Mouse (Mus musculus): Measurements from ENCODE around the gene Scnm1. TPM values are rescaled to one million over a fixed set of nuclear protein-coding genes. Genes with fewer than 3 reads are reported as not detected.
A peak's percentile ranks its signal among the peaks of the same experiment; 100 is the strongest.
"Not testable (repeated sequence)": the region's sequence is repeated elsewhere in the genome, so short reads cannot be mapped to it uniquely, and the experiment has no call there.

Scnm1 gene
- polyA plus RNA-seq, 1 experiment from 2014 or later: 88.6 TPM

- Histone ChIP-seq H3K36me3 (peaks cover 12% of the 10 kb centered on the region; the same call in 1 of the 2 replicates), H3K27me3 (no peaks in the 10 kb centered on the region), H3K9ac (no peak within 1 kb of the TSS), H3K4me1 (replicated peaks) (no peaks in the 10 kb centered on the region), H3K4me2 (no peak within 1 kb of the TSS), H3K9me3 (no peaks in the 10 kb centered on the region), H3K4me3 (no peak within 1 kb of the TSS), H3K27ac (replicated peaks) (no peak within 1 kb of the TSS)
- ATAC-seq (ENCODE audit: low FRiP score, low read depth): peak; percentile 31; the same call in 1 of the 2 replicates
- 83% methylated on average over 10 of the region's 10 CpGs for WGBS
Measured at GRCm38 (mm10) chr3:95141952-95142616, 8.3 kb upstream of the Scnm1 start, which contains the start of gene Tnfaip8l2. Tnfaip8l2 (minus strand) TSS chr3:95142360.

DNA sequence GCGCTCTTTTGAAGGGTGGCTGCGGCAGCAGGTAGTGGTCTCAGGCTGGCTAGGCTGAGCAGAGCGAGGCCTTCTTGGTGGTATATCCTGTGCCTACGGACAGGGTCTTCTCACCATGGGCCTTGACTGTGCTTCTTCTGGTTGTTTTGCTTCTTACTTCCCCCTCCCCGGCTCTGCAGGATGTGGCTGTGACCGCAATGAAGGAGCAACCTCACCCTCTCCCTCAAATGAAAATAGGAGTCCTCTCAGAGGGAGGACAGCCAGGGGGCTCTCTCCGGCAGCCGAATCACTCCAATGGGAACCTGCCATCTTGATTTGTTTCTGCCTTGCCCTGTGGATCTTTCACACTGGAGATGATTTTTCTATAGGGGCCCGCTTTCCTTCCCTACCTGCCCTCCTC is 7.7 kb upstream of the Scnm1 start:
- WGBS: 93% methylated on average over 9 of the region's 9 CpGs
- H3K4me1 ChIP-seq (replicated peaks): no peaks in the 10 kb centered on the region; the same call in 1 of the 2 replicates
- no peak for ATAC-seq (ENCODE audit: low FRiP score, low read depth)
- H3K9me3 ChIP-seq: no peaks in the 10 kb centered on the region
- no peak overlapping the region for H3K4me2 ChIP-seq
- H3K9ac ChIP-seq: no peak overlapping the region
- no peaks in the 10 kb centered on the region for H3K27me3 ChIP-seq
- no peak overlapping the region for H3K4me3 ChIP-seq
- H3K27ac ChIP-seq (replicated peaks): no peak overlapping the region
- peaks cover 12% of the 10 kb centered on the region; the same call in 1 of the 2 replicates for H3K36me3 ChIP-seq

- no peak overlapping the region for H3K4me3 ChIP-seq
- ATAC-seq (ENCODE audit: low FRiP score, low read depth): no peak
- peaks cover 6% of the 10 kb centered on the region for H3K4me1 ChIP-seq (replicated peaks)
- no peaks in the 10 kb centered on the region for H3K27me3 ChIP-seq
- 92% methylated on average over 6 of the region's 6 CpGs for WGBS
- peaks cover 12% of the 10 kb centered on the region; the same call in 1 of the 2 replicates for H3K36me3 ChIP-seq
- H3K4me2 ChIP-seq: no peak overlapping the region
- H3K27ac ChIP-seq (replicated peaks): no peak overlapping the region
- H3K9me3 ChIP-seq: no peaks in the 10 kb centered on the region
- H3K9ac ChIP-seq: no peak overlapping the region
Measured at GRCm38 (mm10) chr3:95140795-95141194, 7.0 kb upstream of the Scnm1 start.

GRCm38 (mm10) chr3:95140289-95140595 is 6.4 kb upstream of the Scnm1 start:
- WGBS: 59% methylated on average over 18 of the region's 18 CpGs
- no peaks in the 10 kb centered on the region for H3K27me3 ChIP-seq
- H3K9me3 ChIP-seq: no peaks in the 10 kb centered on the region
- no peak for ATAC-seq (ENCODE audit: low FRiP score, low read depth)
- H3K4me3 ChIP-seq: no peak overlapping the region
- H3K27ac ChIP-seq (replicated peaks): no peak overlapping the region
- H3K4me2 ChIP-seq: no peak overlapping the region
- H3K4me1 ChIP-seq (replicated peaks): peaks cover 12% of the 10 kb centered on the region
- no peak overlapping the region for H3K9ac ChIP-seq
- H3K36me3 ChIP-seq: peaks cover 12% of the 10 kb centered on the region; the same call in 1 of the 2 replicates

- Histone ChIP-seq H3K27me3 (no peaks in the 10 kb centered on the region), H3K9ac (no peak overlapping the region), H3K4me2 (no peak overlapping the region), H3K4me1 (replicated peaks) (peaks cover 16% of the 10 kb centered on the region), H3K4me3 (no peak overlapping the region), H3K9me3 (no peaks in the 10 kb centered on the region), H3K27ac (replicated peaks) (no peak overlapping the region), H3K36me3 (peaks cover 12% of the 10 kb centered on the region; the same call in 1 of the 2 replicates)
- 70% methylated on average over 25 of the region's 25 CpGs for WGBS
- no peak for ATAC-seq (ENCODE audit: low FRiP score, low read depth)
Measured at GRCm38 (mm10) chr3:95139586-95140288, 5.9 kb upstream of the Scnm1 start.

DNA sequence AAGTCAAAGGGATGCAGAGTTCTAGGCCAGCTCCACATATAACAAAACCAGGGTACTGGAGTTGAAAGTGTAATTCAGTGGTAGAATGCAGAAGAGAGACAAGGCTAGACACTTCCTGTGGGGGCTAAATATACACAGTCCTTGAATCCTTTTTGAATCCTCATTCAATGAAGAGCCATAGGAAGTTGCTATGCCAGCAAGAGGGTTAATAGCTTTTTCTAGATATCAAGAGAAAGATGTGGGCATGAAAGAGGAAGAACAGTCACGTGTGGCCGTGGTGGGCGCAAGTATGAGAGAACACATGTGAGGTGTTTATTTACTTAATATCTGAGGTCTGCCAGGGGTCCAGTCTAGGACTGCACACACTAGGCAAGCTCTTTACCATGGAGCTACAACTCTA is 2.5 kb upstream of the Scnm1 start:
- H3K4me2 ChIP-seq: no peak overlapping the region
- no peak for ATAC-seq (ENCODE audit: low FRiP score, low read depth)
- H3K9ac ChIP-seq: no peak overlapping the region
- H3K36me3 ChIP-seq: peaks cover 12% of the 10 kb centered on the region; the same call in 1 of the 2 replicates
- no peaks in the 10 kb centered on the region for H3K9me3 ChIP-seq
- 96% methylated on average over 3 of the region's 3 CpGs for WGBS
- H3K4me3 ChIP-seq: no peak overlapping the region
- H3K27ac ChIP-seq (replicated peaks): no peak overlapping the region
- H3K27me3 ChIP-seq: no peaks in the 10 kb centered on the region
- peaks cover 23% of the 10 kb centered on the region for H3K4me1 ChIP-seq (replicated peaks)

- no peak for ATAC-seq (ENCODE audit: low FRiP score, low read depth)
- H3K4me1 ChIP-seq (replicated peaks): peaks cover 23% of the 10 kb centered on the region
- H3K9ac ChIP-seq: peak overlapping the region; percentile 31; the same call in 1 of the 2 replicates
- peak overlapping the region; percentile 62 for H3K4me2 ChIP-seq
- no peaks in the 10 kb centered on the region for H3K9me3 ChIP-seq
- no peaks in the 10 kb centered on the region for H3K27me3 ChIP-seq
- H3K36me3 ChIP-seq: peaks cover 15% of the 10 kb centered on the region
- H3K27ac ChIP-seq (replicated peaks): no peak overlapping the region
- WGBS: 91% methylated on average over 7 of the region's 7 CpGs
- peak overlapping the region; percentile 37 for H3K4me3 ChIP-seq
Measured at GRCm38 (mm10) chr3:95135433-95136052, 1.7 kb upstream of the Scnm1 start.

GRCm38 (mm10) chr3:95135023-95135422 is 1.2 kb upstream of the Scnm1 start:
- H3K9ac ChIP-seq: peak overlapping the region; percentile 31; the same call in 1 of the 2 replicates
- peak overlapping the region; percentile 62 for H3K4me2 ChIP-seq
- H3K9me3 ChIP-seq: no peaks in the 10 kb centered on the region
- peaks cover 12% of the 10 kb centered on the region for H3K36me3 ChIP-seq
- WGBS: 37% methylated on average over 6 of the region's 6 CpGs
- peaks cover 23% of the 10 kb centered on the region for H3K4me1 ChIP-seq (replicated peaks)
- peak overlapping the region; percentile 37 for H3K4me3 ChIP-seq
- no peak for ATAC-seq (ENCODE audit: low FRiP score, low read depth)
- no peaks in the 10 kb centered on the region for H3K27me3 ChIP-seq
- no peak overlapping the region for H3K27ac ChIP-seq (replicated peaks)

GRCm38 (mm10) chr3:95134133-95134532 is 322 bp upstream of the Scnm1 start:
- no CpG with 5 or more reads among the region's 12 CpGs for WGBS
- not testable (repeated sequence) for H3K9ac ChIP-seq; H3K4me2 ChIP-seq; H3K27ac ChIP-seq (replicated peaks); H3K27me3 ChIP-seq; H3K9me3 ChIP-seq
- peaks cover 23% of the 10 kb centered on the region for H3K4me1 ChIP-seq (replicated peaks)
- H3K36me3 ChIP-seq: peaks cover 16% of the 10 kb centered on the region
- ATAC-seq (ENCODE audit: low FRiP score, low read depth): peak; percentile 49
- peak overlapping the region; percentile 54; the same call in 1 of the 2 replicates for H3K4me3 ChIP-seq

GRCm38 (mm10) chr3:95133176-95133575 is 635 bp downstream of the Scnm1 start:
- H3K27me3 ChIP-seq: no peaks in the 10 kb centered on the region
- H3K4me3 ChIP-seq: peak overlapping the region; percentile 54
- H3K9me3 ChIP-seq: no peaks in the 10 kb centered on the region
- H3K4me2 ChIP-seq: peak overlapping the region; percentile 87
- H3K4me1 ChIP-seq (replicated peaks): peaks cover 23% of the 10 kb centered on the region
- peak overlapping the region; percentile 68 for H3K9ac ChIP-seq
- peaks cover 17% of the 10 kb centered on the region for H3K36me3 ChIP-seq
- WGBS: 59% methylated on average over 11 of the region's 11 CpGs
- H3K27ac ChIP-seq (replicated peaks): peak overlapping the region; percentile 81
- ATAC-seq (ENCODE audit: low FRiP score, low read depth): no peak; the same call in 1 of the 2 replicates

GRCm38 (mm10) chr3:95132389-95132788 is 1.4 kb downstream of the Scnm1 start:
- not testable (repeated sequence) for H3K9me3 ChIP-seq; H3K9ac ChIP-seq; H3K4me2 ChIP-seq; H3K27ac ChIP-seq (replicated peaks); H3K4me3 ChIP-seq; ATAC-seq (ENCODE audit: low FRiP score, low read depth); H3K27me3 ChIP-seq
- WGBS: 93% methylated on average over 2 of the region's 2 CpGs
- Histone ChIP-seq H3K36me3 (peaks cover 17% of the 10 kb centered on the region), H3K4me1 (replicated peaks) (peaks cover 23% of the 10 kb centered on the region)

DNA sequence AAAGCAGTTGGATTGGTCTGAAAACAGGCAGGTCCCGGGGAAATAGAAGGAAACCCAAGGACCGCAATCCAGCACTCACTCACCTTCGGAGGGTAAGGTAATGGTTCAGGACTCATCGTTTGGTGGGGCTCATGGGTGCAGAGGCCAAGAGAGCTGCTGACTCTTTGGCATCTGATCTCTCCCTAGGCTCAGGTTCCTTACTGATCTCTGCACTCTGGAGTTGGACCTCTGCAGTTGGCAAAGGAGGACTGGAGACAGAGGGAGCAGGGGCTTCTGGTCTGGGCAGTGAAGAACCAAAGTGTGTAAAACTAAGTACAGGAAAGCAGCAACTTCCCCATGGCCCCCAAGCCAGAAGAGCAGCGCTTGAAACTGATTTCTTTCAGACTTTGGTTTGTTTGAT is 3.7 kb downstream of the Scnm1 start:
- 87% methylated on average over 5 of the region's 5 CpGs for WGBS
- Histone ChIP-seq H3K9ac (no peak overlapping the region), H3K27ac (replicated peaks) (no peak overlapping the region), H3K4me1 (replicated peaks) (peaks cover 13% of the 10 kb centered on the region), H3K36me3 (peaks cover 17% of the 10 kb centered on the region), H3K9me3 (no peaks in the 10 kb centered on the region), H3K4me2 (no peak overlapping the region), H3K27me3 (no peaks in the 10 kb centered on the region), H3K4me3 (no peak overlapping the region)
- no peak for ATAC-seq (ENCODE audit: low FRiP score, low read depth)

Measured in hindbrain, embryonic 15.5 days (tissue).